Mouse (Mus musculus): ENCODE measurements around the gene Gm2832. TPM values are rescaled to one million over a fixed set of nuclear protein-coding genes. Genes with fewer than 3 reads are reported as not detected.

Gene Gm2832
- polyA plus RNA-seq (2017; shearing (Covaris generic)) = not detected

DNA sequence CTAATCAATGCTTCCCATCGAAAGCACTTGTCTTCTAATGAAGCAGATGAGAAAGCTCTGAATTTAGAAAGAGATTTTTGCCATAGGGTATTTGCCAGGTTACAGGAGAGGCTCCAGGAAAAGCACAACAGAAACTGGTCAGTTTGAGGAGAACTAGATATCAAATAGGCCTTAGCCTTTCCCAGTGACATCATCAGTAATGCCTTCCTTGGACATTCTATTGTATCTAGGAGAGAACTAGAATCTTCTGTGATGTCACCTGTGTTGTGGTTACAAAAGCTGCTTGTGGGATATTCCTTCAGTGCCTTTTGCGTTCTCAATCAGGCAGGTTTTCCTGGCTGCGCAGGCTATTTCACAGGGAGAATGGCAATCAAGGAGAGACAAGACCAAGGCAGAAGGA is at the start of gene Gm2832:
Gene Gm2832, plus strand, starts transcription at position 301 of the 400 bp plus-strand sequence.

Other genes with a start within 250 kb of the Gm2832 start
- not detected for gene Dydc2, start 209.6 kb upstream of the Gm2832 start, polyA plus RNA-seq (2017; shearing (Covaris generic))
- not detected for gene Dydc1, start 205.9 kb upstream of the Gm2832 start, polyA plus RNA-seq (2017; shearing (Covaris generic))
- not detected for gene Mat1a, start 173.8 kb upstream of the Gm2832 start, polyA plus RNA-seq (2017; shearing (Covaris generic))
- not detected for gene Sftpa1, start 147.0 kb upstream of the Gm2832 start, polyA plus RNA-seq (2017; shearing (Covaris generic))
- not detected for gene Mbl1, start 127.3 kb upstream of the Gm2832 start, polyA plus RNA-seq (2017; shearing (Covaris generic))
- gene Sftpd, start 93.7 kb upstream of the Gm2832 start, polyA plus RNA-seq (2017; shearing (Covaris generic)) = not detected
- not detected for gene Gm5798, start 69.8 kb downstream of the Gm2832 start, polyA plus RNA-seq (2017; shearing (Covaris generic))
- not detected for gene Gm7945, start 107.6 kb downstream of the Gm2832 start, polyA plus RNA-seq (2017; shearing (Covaris generic))
- gene Gm6482, start 129.5 kb downstream of the Gm2832 start, polyA plus RNA-seq (2017; shearing (Covaris generic)) = not detected
- not detected for gene Gm7954, start 174.7 kb downstream of the Gm2832 start, polyA plus RNA-seq (2017; shearing (Covaris generic))
- gene Gm3486, start 210.7 kb downstream of the Gm2832 start, polyA plus RNA-seq (2017; shearing (Covaris generic)) = not detected

All from activated CD4-positive, CD25-positive, alpha-beta regulatory T cell, adult 9 weeks (primary cell).